Mouse (Mus musculus): ENCODE data around the gene Wnt5b. TPM values are rescaled to one million over a fixed set of nuclear protein-coding genes. Genes with fewer than 3 reads are reported as not detected.

The Wnt5b gene
- polyA plus RNA-seq, 1 experiment from 2014 or later = 5.5 TPM

GRCm38 (mm10) chr6:119512701-119513100 is 31.4 kb downstream of the Wnt5b start:
- Histone ChIP-seq H3K9ac (ENCODE audit: low read length) (no peak overlapping the region), H3K36me3 (ENCODE audit: control insufficient read depth, insufficient read depth, low read length) (no peaks in the 10 kb centered on the region)
- WGBS = 87% methylated on average over 11 of the region's 11 CpGs

GRCm38 (mm10) chr6:119509437-119510037 is 34.6 kb downstream of the Wnt5b start:
- Histone ChIP-seq H3K9ac (ENCODE audit: low read length) (no peak overlapping the region), H3K36me3 (ENCODE audit: control insufficient read depth, insufficient read depth, low read length) (no peaks in the 10 kb centered on the region), H3K27me3 (ENCODE audit: control insufficient read depth, insufficient read depth, low read depth, low read length) (no peaks in the 10 kb centered on the region), H3K4me1 (replicated peaks; ENCODE audit: control insufficient read depth, insufficient read depth, low read length) (no peaks in the 10 kb centered on the region; the same call in 1 of the 2 replicates), H3K9me3 (ENCODE audit: control insufficient read depth, low read length) (no peaks in the 10 kb centered on the region), H3K4me3 (ENCODE audit: low read length) (no peak overlapping the region), H3K4me2 (ENCODE audit: low read depth, low read length) (no peak overlapping the region), H3K27ac (ENCODE audit: low read length) (no peak overlapping the region)
- no peak for ATAC-seq (ENCODE audit: low read depth)
- WGBS = 88% methylated on average over 13 of the region's 13 CpGs

More at GRCm38 (mm10) chr6:119512701-119513100, 31.4 kb downstream of the Wnt5b start:
- no peaks in the 10 kb centered on the region for H3K27me3 ChIP-seq (ENCODE audit: control insufficient read depth, insufficient read depth, low read depth, low read length)
- no peaks in the 10 kb centered on the region for H3K9me3 ChIP-seq (ENCODE audit: control insufficient read depth, low read length)
- H3K4me2 ChIP-seq (ENCODE audit: low read depth, low read length) = no peak overlapping the region
- H3K4me3 ChIP-seq (ENCODE audit: low read length) = no peak overlapping the region
- ATAC-seq (ENCODE audit: low read depth) = no peak
- H3K4me1 ChIP-seq (replicated peaks; ENCODE audit: control insufficient read depth, insufficient read depth, low read length) = no peaks in the 10 kb centered on the region; the same call in 1 of the 2 replicates
- no peak overlapping the region for H3K27ac ChIP-seq (ENCODE audit: low read length)

- Histone ChIP-seq H3K36me3 (ENCODE audit: control insufficient read depth, insufficient read depth, low read length) (no peaks in the 10 kb centered on the region), H3K4me2 (ENCODE audit: low read depth, low read length) (no peak overlapping the region), H3K27me3 (ENCODE audit: control insufficient read depth, insufficient read depth, low read depth, low read length) (no peaks in the 10 kb centered on the region), H3K4me3 (ENCODE audit: low read length) (no peak overlapping the region), H3K27ac (ENCODE audit: low read length) (no peak overlapping the region), H3K9ac (ENCODE audit: low read length) (no peak overlapping the region), H3K9me3 (ENCODE audit: control insufficient read depth, low read length) (no peaks in the 10 kb centered on the region), H3K4me1 (replicated peaks; ENCODE audit: control insufficient read depth, insufficient read depth, low read length) (no peaks in the 10 kb centered on the region)
- WGBS = 69% methylated on average over 10 of the region's 10 CpGs
- ATAC-seq (ENCODE audit: low read depth) = no peak
These were observed 35.3 kb downstream of the Wnt5b start for GRCm38 (mm10) chr6:119508634-119509375.

GRCm38 (mm10) chr6:119508221-119508620 is 35.9 kb downstream of the Wnt5b start:
- no peak for ATAC-seq (ENCODE audit: low read depth)
- H3K4me2 ChIP-seq (ENCODE audit: low read depth, low read length) = no peak overlapping the region
- H3K9ac ChIP-seq (ENCODE audit: low read length) = no peak overlapping the region
- H3K4me1 ChIP-seq (replicated peaks; ENCODE audit: control insufficient read depth, insufficient read depth, low read length) = no peaks in the 10 kb centered on the region
- no peak overlapping the region for H3K27ac ChIP-seq (ENCODE audit: low read length)
- no peaks in the 10 kb centered on the region for H3K36me3 ChIP-seq (ENCODE audit: control insufficient read depth, insufficient read depth, low read length)
- WGBS = 88% methylated on average over 6 of the region's 6 CpGs
- H3K27me3 ChIP-seq (ENCODE audit: control insufficient read depth, insufficient read depth, low read depth, low read length) = no peaks in the 10 kb centered on the region
- no peak overlapping the region for H3K4me3 ChIP-seq (ENCODE audit: low read length)
- no peaks in the 10 kb centered on the region for H3K9me3 ChIP-seq (ENCODE audit: control insufficient read depth, low read length)

- Histone ChIP-seq H3K4me3 (ENCODE audit: low read length) (no peak overlapping the region), H3K9me3 (ENCODE audit: control insufficient read depth, low read length) (no peaks in the 10 kb centered on the region), H3K4me1 (replicated peaks; ENCODE audit: control insufficient read depth, insufficient read depth, low read length) (no peaks in the 10 kb centered on the region), H3K9ac (ENCODE audit: low read length) (no peak overlapping the region), H3K36me3 (ENCODE audit: control insufficient read depth, insufficient read depth, low read length) (no peaks in the 10 kb centered on the region), H3K4me2 (ENCODE audit: low read depth, low read length) (no peak overlapping the region), H3K27ac (ENCODE audit: low read length) (no peak overlapping the region), H3K27me3 (ENCODE audit: control insufficient read depth, insufficient read depth, low read depth, low read length) (no peaks in the 10 kb centered on the region)
- 73% methylated on average over 9 of the region's 9 CpGs for WGBS
- ATAC-seq (ENCODE audit: low read depth) = no peak
These were observed 38.5 kb downstream of the Wnt5b start for GRCm38 (mm10) chr6:119505525-119506225.

GRCm38 (mm10) chr6:119504756-119505155 is 39.4 kb downstream of the Wnt5b start:
- H3K27me3 ChIP-seq (ENCODE audit: control insufficient read depth, insufficient read depth, low read depth, low read length) = no peaks in the 10 kb centered on the region
- H3K9me3 ChIP-seq (ENCODE audit: control insufficient read depth, low read length) = no peaks in the 10 kb centered on the region
- no peak for ATAC-seq (ENCODE audit: low read depth)
- no peak overlapping the region for H3K4me2 ChIP-seq (ENCODE audit: low read depth, low read length)
- H3K36me3 ChIP-seq (ENCODE audit: control insufficient read depth, insufficient read depth, low read length) = no peaks in the 10 kb centered on the region
- no peaks in the 10 kb centered on the region; the same call in 1 of the 2 replicates for H3K4me1 ChIP-seq (replicated peaks; ENCODE audit: control insufficient read depth, insufficient read depth, low read length)
- no peak overlapping the region for H3K9ac ChIP-seq (ENCODE audit: low read length)
- WGBS = 53% methylated on average over 8 of the region's 8 CpGs
- H3K27ac ChIP-seq (ENCODE audit: low read length) = no peak overlapping the region
- no peak overlapping the region for H3K4me3 ChIP-seq (ENCODE audit: low read length)

GRCm38 (mm10) chr6:119502031-119502430 is 42.1 kb downstream of the Wnt5b start:
- Histone ChIP-seq H3K4me1 (replicated peaks; ENCODE audit: control insufficient read depth, insufficient read depth, low read length) (no peaks in the 10 kb centered on the region; the same call in 1 of the 2 replicates), H3K9me3 (ENCODE audit: control insufficient read depth, low read length) (no peaks in the 10 kb centered on the region), H3K4me2 (ENCODE audit: low read depth, low read length) (no peak overlapping the region), H3K27ac (ENCODE audit: low read length) (no peak overlapping the region), H3K4me3 (ENCODE audit: low read length) (no peak overlapping the region), H3K9ac (ENCODE audit: low read length) (no peak overlapping the region), H3K36me3 (ENCODE audit: control insufficient read depth, insufficient read depth, low read length) (no peaks in the 10 kb centered on the region), H3K27me3 (ENCODE audit: control insufficient read depth, insufficient read depth, low read depth, low read length) (no peaks in the 10 kb centered on the region)
- 42% methylated on average over 9 of the region's 9 CpGs for WGBS
- no peak for ATAC-seq (ENCODE audit: low read depth)

- no peak for ATAC-seq (ENCODE audit: low read depth)
These were observed 44.1 kb downstream of the Wnt5b start for GRCm38 (mm10) chr6:119500086-119500485.

GRCm38 (mm10) chr6:119499271-119499670 is 44.9 kb downstream of the Wnt5b start:
- no peaks in the 10 kb centered on the region for H3K27me3 ChIP-seq (ENCODE audit: control insufficient read depth, insufficient read depth, low read depth, low read length)
- H3K4me3 ChIP-seq (ENCODE audit: low read length) = no peak overlapping the region
- H3K9ac ChIP-seq (ENCODE audit: low read length) = no peak overlapping the region
- no peak overlapping the region for H3K27ac ChIP-seq (ENCODE audit: low read length)
- peak; percentile 89 for ATAC-seq (ENCODE audit: low read depth)
- 13% methylated on average over 5 of the region's 5 CpGs for WGBS
- H3K36me3 ChIP-seq (ENCODE audit: control insufficient read depth, insufficient read depth, low read length) = no peaks in the 10 kb centered on the region
- no peak overlapping the region for H3K4me2 ChIP-seq (ENCODE audit: low read depth, low read length)
- H3K4me1 ChIP-seq (replicated peaks; ENCODE audit: control insufficient read depth, insufficient read depth, low read length) = no peaks in the 10 kb centered on the region; the same call in 1 of the 2 replicates
- H3K9me3 ChIP-seq (ENCODE audit: control insufficient read depth, low read length) = no peaks in the 10 kb centered on the region

More at GRCm38 (mm10) chr6:119500086-119500485, 44.1 kb downstream of the Wnt5b start:
- H3K4me2 ChIP-seq (ENCODE audit: low read depth, low read length) = no peak overlapping the region
- H3K27ac ChIP-seq (ENCODE audit: low read length) = no peak overlapping the region
- H3K9me3 ChIP-seq (ENCODE audit: control insufficient read depth, low read length) = no peaks in the 10 kb centered on the region
- H3K36me3 ChIP-seq (ENCODE audit: control insufficient read depth, insufficient read depth, low read length) = no peaks in the 10 kb centered on the region
- H3K4me3 ChIP-seq (ENCODE audit: low read length) = no peak overlapping the region
- H3K9ac ChIP-seq (ENCODE audit: low read length) = no peak overlapping the region
- H3K4me1 ChIP-seq (replicated peaks; ENCODE audit: control insufficient read depth, insufficient read depth, low read length) = no peaks in the 10 kb centered on the region; the same call in 1 of the 2 replicates
- WGBS = 53% methylated on average over 5 of the region's 5 CpGs
- no peaks in the 10 kb centered on the region for H3K27me3 ChIP-seq (ENCODE audit: control insufficient read depth, insufficient read depth, low read depth, low read length)

Data from lung, embryonic 16.5 days (tissue).